Mouse (Mus musculus) embryonic facial prominence, embryonic 14.5 days (tissue): Measurements from ENCODE around the gene Vsir. TPM values are rescaled to one million over a fixed set of nuclear protein-coding genes. Genes with fewer than 3 reads are reported as not detected.
A peak's percentile ranks its signal among the peaks of the same experiment; 100 is the strongest.

Experiments used
- ATAC-seq: fragments of 200-750 bp; cut with Nextera tagmentation; 2 replicates; pipeline ENCODE4 v1.8.0; 2017; ENCODE audit warnings: low read depth, moderate number of reproducible peaks, moderate TSS enrichment
- DNase-seq: peaks from one replicate; pipeline ENCODE4 v3.0.0-alpha.2; 2015; ENCODE audit warnings: low spot score
- H3K27ac ChIP-seq: fragments of 300-500 bp; sonication (generic); replicated peaks from 2 replicates; pipeline ENCODE4 v1.5.1; 2014; ENCODE audit warnings: low read depth, mild to moderate bottlenecking, low read length, moderate library complexity
- H3K27me3 ChIP-seq: fragments of 300-500 bp; sonication (generic); replicated peaks from 2 replicates; pipeline ENCODE4 v1.6.1; 2014; ENCODE audit warnings: low read length; ENCODE audit not compliant: control insufficient read depth, insufficient read depth
- H3K36me3 ChIP-seq: fragments of 300-500 bp; sonication (generic); 2 replicates; pipeline ENCODE4 v1.6.1; 2014; ENCODE audit warnings: low read length, mixed read lengths; ENCODE audit not compliant: control insufficient read depth, insufficient read depth
- H3K4me1 ChIP-seq: fragments of 300-500 bp; sonication (generic); 2 replicates; pipeline ENCODE4 v1.6.1; 2014; ENCODE audit warnings: antibody characterized with exemption, low read length; ENCODE audit not compliant: control insufficient read depth, insufficient read depth
- H3K4me2 ChIP-seq: fragments of 300-500 bp; sonication (generic); 2 replicates; pipeline ENCODE4 v1.6.1; 2014; ENCODE audit warnings: low read depth, mild to moderate bottlenecking, low read length, moderate library complexity, mixed read lengths
- H3K4me3 ChIP-seq: fragments of 300-500 bp; sonication (generic); 2 replicates; pipeline ENCODE4 v1.5.1; 2014; ENCODE audit warnings: low read depth, mild to moderate bottlenecking, low read length
- H3K9ac ChIP-seq: fragments of 300-500 bp; sonication (generic); 2 replicates; pipeline ENCODE4 v1.6.1; 2014; ENCODE audit warnings: low read depth, mild to moderate bottlenecking, low read length, moderate library complexity, mixed read lengths
- H3K9me3 ChIP-seq: fragments of 300-500 bp; sonication (generic); 2 replicates; pipeline ENCODE4 v1.6.1; 2016; ENCODE audit warnings: low read length; ENCODE audit not compliant: control insufficient read depth
- WGBS: fragments of 180-500 bp; shearing (Covaris S2); extraction: QIAGEN DNeasy Blood & Tissue Kit; methylation state at CpG from one replicate; pipeline ENCODE4 v1.1.7; 2014; 5-methylcytosine and 5-hydroxymethylcytosine counted together
- polyA plus RNA-seq: library from polyadenylated mRNA; unstranded; fragments of >200 nt; fragmentation: Nextera tagmentation; extraction: Ambion mirVana; gene quantifications from 2 replicates; pipeline ENCODE4 v1.2.1, GENCODE M21; 2014

The Vsir gene
- polyA plus RNA-seq, 1 experiment from 2014 or later: 5.5 TPM

DNA sequence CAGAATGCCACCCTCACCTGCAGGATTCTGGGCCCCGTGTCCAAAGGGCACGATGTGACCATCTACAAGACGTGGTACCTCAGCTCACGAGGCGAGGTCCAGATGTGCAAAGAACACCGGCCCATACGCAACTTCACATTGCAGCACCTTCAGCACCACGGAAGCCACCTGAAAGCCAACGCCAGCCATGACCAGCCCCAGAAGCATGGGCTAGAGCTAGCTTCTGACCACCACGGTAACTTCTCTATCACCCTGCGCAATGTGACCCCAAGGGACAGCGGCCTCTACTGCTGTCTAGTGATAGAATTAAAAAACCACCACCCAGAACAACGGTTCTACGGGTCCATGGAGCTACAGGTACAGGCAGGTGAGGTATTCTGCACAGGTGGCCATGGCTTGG lies 11.2 kb downstream of the Vsir start:
- Histone ChIP-seq H3K36me3 (no peaks in the 10 kb centered on the region), H3K4me3 (no peak overlapping the region), H3K27me3 (no peaks in the 10 kb centered on the region), H3K9me3 (no peaks in the 10 kb centered on the region), H3K27ac (no peak overlapping the region), H3K4me1 (peaks cover 15% of the 10 kb centered on the region), H3K4me2 (no peak overlapping the region), H3K9ac (no peak overlapping the region)
- DNase-seq (no peak), ATAC-seq (no peak)
- 92% methylated on average over 14 of the region's 14 CpGs for WGBS

- Histone ChIP-seq H3K27ac (no peak overlapping the region), H3K9ac (no peak overlapping the region), H3K4me3 (no peak overlapping the region), H3K36me3 (no peaks in the 10 kb centered on the region), H3K9me3 (no peaks in the 10 kb centered on the region), H3K4me2 (no peak overlapping the region), H3K27me3 (no peaks in the 10 kb centered on the region), H3K4me1 (peaks cover 11% of the 10 kb centered on the region)
- ATAC-seq: no peak
- no peak for DNase-seq
- 25% methylated on average over 3 of the region's 4 CpGs for WGBS
These were observed 12.1 kb downstream of the Vsir start for GRCm38 (mm10) chr10:60358776-60359175.

- 50% methylated on average over 12 of the region's 12 CpGs for WGBS
- H3K9me3 ChIP-seq: no peaks in the 10 kb centered on the region
- no peaks in the 10 kb centered on the region for H3K36me3 ChIP-seq
- no peak overlapping the region; the same call in 1 of the 2 replicates for H3K27ac ChIP-seq
- DNase-seq: peak; percentile 25
- no peak overlapping the region for H3K4me2 ChIP-seq
- peaks cover 11% of the 10 kb centered on the region for H3K4me1 ChIP-seq
- no peak for ATAC-seq
- H3K9ac ChIP-seq: no peak overlapping the region
- H3K4me3 ChIP-seq: no peak overlapping the region
- no peaks in the 10 kb centered on the region for H3K27me3 ChIP-seq
These were observed 15.1 kb downstream of the Vsir start for GRCm38 (mm10) chr10:60361615-60362309.

- no peaks in the 10 kb centered on the region for H3K36me3 ChIP-seq
- ATAC-seq: no peak
- 41% methylated on average over 2 of the region's 2 CpGs for WGBS
- no peak overlapping the region for H3K9ac ChIP-seq
- H3K27me3 ChIP-seq: no peaks in the 10 kb centered on the region
- DNase-seq: no peak
- H3K4me3 ChIP-seq: no peak overlapping the region
- H3K4me1 ChIP-seq: peaks cover 10% of the 10 kb centered on the region
- H3K4me2 ChIP-seq: no peak overlapping the region
- no peaks in the 10 kb centered on the region for H3K9me3 ChIP-seq
- H3K27ac ChIP-seq: no peak overlapping the region; the same call in 1 of the 2 replicates
These were observed 15.6 kb downstream of the Vsir start for GRCm38 (mm10) chr10:60362310-60362628.

DNA sequence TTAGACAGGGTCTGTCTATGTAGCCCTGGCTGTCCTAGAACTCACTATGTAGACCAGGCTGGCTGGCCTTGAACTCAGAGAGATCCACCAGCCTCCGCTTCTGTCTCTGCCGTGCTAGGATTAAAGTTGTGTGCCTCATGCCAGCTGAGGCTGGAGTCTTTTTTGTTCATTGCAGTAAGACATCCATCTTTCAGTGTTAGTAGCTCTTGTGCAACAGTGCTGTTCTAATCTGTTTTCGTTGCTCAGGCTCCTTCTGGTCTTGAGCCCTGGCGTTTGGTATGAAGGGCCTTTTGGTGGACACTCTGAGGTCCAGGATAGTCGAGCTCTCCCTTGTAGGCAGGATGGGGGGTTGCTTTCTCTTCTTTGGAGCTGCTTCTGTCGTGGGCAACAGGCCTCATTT lies 16.8 kb downstream of the Vsir start:
- Histone ChIP-seq H3K9ac (no peak overlapping the region), H3K4me1 (peaks cover 7% of the 10 kb centered on the region; the same call in 1 of the 2 replicates), H3K27me3 (no peaks in the 10 kb centered on the region), H3K4me3 (no peak overlapping the region), H3K9me3 (no peaks in the 10 kb centered on the region), H3K27ac (no peak overlapping the region), H3K4me2 (no peak overlapping the region), H3K36me3 (no peaks in the 10 kb centered on the region)
- DNase-seq (no peak), ATAC-seq (no peak)
- WGBS: 61% methylated on average over 6 of the region's 6 CpGs

DNA sequence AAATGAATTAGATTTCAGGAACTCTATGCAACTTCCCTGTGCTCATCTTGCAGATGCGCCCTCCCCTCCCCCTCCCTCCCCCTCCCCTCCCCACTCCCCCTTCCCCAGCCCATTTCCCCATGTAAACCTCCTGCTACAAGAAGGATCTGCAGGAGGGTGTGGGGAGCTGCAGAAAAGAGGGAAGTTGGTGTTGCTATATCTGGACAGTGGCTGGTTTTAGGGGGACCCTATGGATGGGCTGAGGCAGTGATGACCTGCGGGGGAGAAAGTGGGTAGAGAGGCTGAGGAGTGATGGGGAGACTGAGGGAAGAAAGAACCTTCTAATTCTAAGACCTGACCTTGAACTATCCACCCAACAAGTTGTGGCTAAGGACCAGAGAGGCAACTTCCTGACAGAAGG lies 20.5 kb downstream of the Vsir start:
- DNase-seq (no peak), ATAC-seq (no peak)
- no peaks in the 10 kb centered on the region for H3K27me3 ChIP-seq
- no peaks in the 10 kb centered on the region for H3K9me3 ChIP-seq
- no peak overlapping the region for H3K9ac ChIP-seq
- H3K4me3 ChIP-seq: no peak overlapping the region
- H3K4me2 ChIP-seq: no peak overlapping the region
- no peaks in the 10 kb centered on the region for H3K36me3 ChIP-seq
- peaks cover 4% of the 10 kb centered on the region; the same call in 1 of the 2 replicates for H3K4me1 ChIP-seq
- 77% methylated on average over 2 of the region's 2 CpGs for WGBS
- H3K27ac ChIP-seq: no peak overlapping the region

GRCm38 (mm10) chr10:60367904-60368303 lies 21.3 kb downstream of the Vsir start:
- Histone ChIP-seq H3K4me2 (no peak overlapping the region), H3K4me3 (no peak overlapping the region), H3K27ac (no peak overlapping the region), H3K9me3 (no peaks in the 10 kb centered on the region), H3K4me1 (no peaks in the 10 kb centered on the region), H3K36me3 (no peaks in the 10 kb centered on the region), H3K9ac (no peak overlapping the region), H3K27me3 (no peaks in the 10 kb centered on the region)
- DNase-seq: no peak
- ATAC-seq: no peak
- 72% methylated on average over 4 of the region's 4 CpGs for WGBS

GRCm38 (mm10) chr10:60369405-60369804 lies 22.8 kb downstream of the Vsir start:
- no peak for ATAC-seq
- WGBS: 81% methylated on average over 6 of the region's 6 CpGs

DNA sequence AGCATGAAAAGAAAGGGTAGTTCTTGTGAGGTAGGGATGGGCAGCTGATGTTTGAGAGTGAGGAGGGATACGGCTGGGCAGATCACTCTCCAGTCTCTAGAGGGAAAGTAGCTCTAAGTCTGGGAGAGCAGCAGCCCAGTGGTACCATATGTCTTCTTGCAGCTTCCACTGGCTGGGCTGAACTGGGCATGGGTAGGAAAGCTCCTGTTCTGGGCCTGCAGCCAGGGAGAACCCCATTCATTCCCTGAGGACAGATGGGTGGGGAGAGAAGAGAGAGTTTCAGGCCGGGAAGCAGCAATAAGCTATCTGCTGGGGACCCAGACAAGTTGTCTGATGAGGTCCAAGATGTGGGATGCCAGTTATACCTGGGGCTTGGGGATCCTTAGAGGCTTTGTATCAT lies 23.4 kb downstream of the Vsir start:
- Histone ChIP-seq H3K4me2 (no peak overlapping the region), H3K9ac (no peak overlapping the region), H3K27me3 (no peaks in the 10 kb centered on the region), H3K4me3 (no peak overlapping the region), H3K27ac (no peak overlapping the region), H3K4me1 (peaks cover 8% of the 10 kb centered on the region), H3K36me3 (no peaks in the 10 kb centered on the region), H3K9me3 (no peaks in the 10 kb centered on the region)
- ATAC-seq (no peak), DNase-seq (no peak)
- 81% methylated on average over 2 of the region's 2 CpGs for WGBS

More at GRCm38 (mm10) chr10:60369405-60369804, 22.8 kb downstream of the Vsir start:
- DNase-seq: no peak
- Histone ChIP-seq H3K4me3 (no peak overlapping the region), H3K4me1 (peaks cover 8% of the 10 kb centered on the region), H3K9ac (no peak overlapping the region), H3K27me3 (no peaks in the 10 kb centered on the region), H3K36me3 (no peaks in the 10 kb centered on the region), H3K9me3 (no peaks in the 10 kb centered on the region), H3K27ac (no peak overlapping the region), H3K4me2 (no peak overlapping the region)
